Mouse (Mus musculus): Measurements from ENCODE around the gene Serf2. TPM values are rescaled to one million over a fixed set of nuclear protein-coding genes. Genes with fewer than 3 reads are reported as not detected.

The Serf2 gene
- total and polyA plus RNA-seq, 2 experiments from 2014 or later: 625 to 1,465 TPM

- H3K36me3 ChIP-seq (replicated peaks; ENCODE audit: control insufficient read depth, insufficient read depth, low read length): peaks cover 19% of the 10 kb centered on the region
- WGBS: 0% methylated on average over 32 of the region's 32 CpGs
- no peaks in the 10 kb centered on the region for H3K9me3 ChIP-seq (replicated peaks; ENCODE audit: control insufficient read depth, low read length)
- H3K27ac ChIP-seq (ENCODE audit: low read depth): peak overlapping the region; percentile 97
- peak; percentile 10 for ATAC-seq (ENCODE audit: insufficient read depth, low read depth)
- H3K4me1 ChIP-seq (ENCODE audit: control insufficient read depth, insufficient read depth): peaks cover 19% of the 10 kb centered on the region; the same call in 1 of the 2 replicates
- peak overlapping the region; percentile 72 for H3K4me2 ChIP-seq (ENCODE audit: low read depth, low read length)
- H3K27me3 ChIP-seq (ENCODE audit: control insufficient read depth, insufficient read depth, low read length): no peaks in the 10 kb centered on the region
- H3K9ac ChIP-seq (replicated peaks; ENCODE audit: low read depth, low read length): peak overlapping the region; percentile 91
- H3K4me3 ChIP-seq (ENCODE audit: low read depth, low read length): peak overlapping the region; percentile 80
- TF ChIP-seq CTCF (IDR thresholded peaks at IDR 0.05; ENCODE audit: low read depth): no peak
- peak; percentile 27 for DNase-seq (ENCODE audit: low spot score)
These were observed 34.8 kb upstream of the Serf2 start for GRCm38 (mm10) chr2:121414139-121414685.

GRCm38 (mm10) chr2:121415103-121415502 is 33.9 kb upstream of the Serf2 start:
- peaks cover 25% of the 10 kb centered on the region for H3K36me3 ChIP-seq (replicated peaks; ENCODE audit: control insufficient read depth, insufficient read depth, low read length)
- H3K27ac ChIP-seq (ENCODE audit: low read depth): no peak overlapping the region
- no peak for DNase-seq (ENCODE audit: low spot score)
- peak overlapping the region; percentile 72 for H3K4me2 ChIP-seq (ENCODE audit: low read depth, low read length)
- H3K4me3 ChIP-seq (ENCODE audit: low read depth, low read length): peak overlapping the region; percentile 80
- ATAC-seq (ENCODE audit: insufficient read depth, low read depth): no peak
- TF ChIP-seq CTCF (IDR thresholded peaks at IDR 0.05; ENCODE audit: low read depth) (no peak), EP300 (IDR thresholded peaks at IDR 0.05; ENCODE audit: low read depth) (no peak)
- H3K27me3 ChIP-seq (ENCODE audit: control insufficient read depth, insufficient read depth, low read length): no peaks in the 10 kb centered on the region
- peaks cover 19% of the 10 kb centered on the region; the same call in 1 of the 2 replicates for H3K4me1 ChIP-seq (ENCODE audit: control insufficient read depth, insufficient read depth)
- H3K9me3 ChIP-seq (replicated peaks; ENCODE audit: control insufficient read depth, low read length): no peaks in the 10 kb centered on the region
- WGBS: 33% methylated on average over 3 of the region's 3 CpGs
- peak overlapping the region; percentile 91 for H3K9ac ChIP-seq (replicated peaks; ENCODE audit: low read depth, low read length)

GRCm38 (mm10) chr2:121415591-121415990 is 33.4 kb upstream of the Serf2 start:
- H3K9me3 ChIP-seq (replicated peaks; ENCODE audit: control insufficient read depth, low read length): no peaks in the 10 kb centered on the region
- H3K4me3 ChIP-seq (ENCODE audit: low read depth, low read length): peak overlapping the region; percentile 80
- no peak for DNase-seq (ENCODE audit: low spot score)
- no peaks in the 10 kb centered on the region for H3K27me3 ChIP-seq (ENCODE audit: control insufficient read depth, insufficient read depth, low read length)
- H3K4me1 ChIP-seq (ENCODE audit: control insufficient read depth, insufficient read depth): peaks cover 19% of the 10 kb centered on the region; the same call in 1 of the 2 replicates
- TF ChIP-seq EP300 (IDR thresholded peaks at IDR 0.05; ENCODE audit: low read depth) (no peak), CTCF (IDR thresholded peaks at IDR 0.05; ENCODE audit: low read depth) (no peak)
- H3K27ac ChIP-seq (ENCODE audit: low read depth): no peak overlapping the region
- WGBS: 48% methylated on average over 3 of the region's 3 CpGs
- peaks cover 28% of the 10 kb centered on the region for H3K36me3 ChIP-seq (replicated peaks; ENCODE audit: control insufficient read depth, insufficient read depth, low read length)
- peak overlapping the region; percentile 72 for H3K4me2 ChIP-seq (ENCODE audit: low read depth, low read length)
- peak overlapping the region; percentile 25; the same call in 1 of the 2 replicates for H3K9ac ChIP-seq (replicated peaks; ENCODE audit: low read depth, low read length)
- ATAC-seq (ENCODE audit: insufficient read depth, low read depth): no peak

GRCm38 (mm10) chr2:121416356-121416755 is 32.6 kb upstream of the Serf2 start:
- WGBS: 74% methylated on average over 6 of the region's 6 CpGs
- peaks cover 19% of the 10 kb centered on the region; the same call in 1 of the 2 replicates for H3K4me1 ChIP-seq (ENCODE audit: control insufficient read depth, insufficient read depth)
- no peak overlapping the region for H3K4me2 ChIP-seq (ENCODE audit: low read depth, low read length)
- no peak overlapping the region for H3K27ac ChIP-seq (ENCODE audit: low read depth)
- DNase-seq (ENCODE audit: low spot score) (no peak), ATAC-seq (ENCODE audit: insufficient read depth, low read depth) (no peak)
- H3K9me3 ChIP-seq (replicated peaks; ENCODE audit: control insufficient read depth, low read length): no peaks in the 10 kb centered on the region
- 0 out of 2 replicates have a peak overlapping the region, but pooled peaks have one; percentile 1 for H3K9ac ChIP-seq (replicated peaks; ENCODE audit: low read depth, low read length)
- TF ChIP-seq EP300 (IDR thresholded peaks at IDR 0.05; ENCODE audit: low read depth) (no peak), CTCF (IDR thresholded peaks at IDR 0.05; ENCODE audit: low read depth) (no peak)
- no peak overlapping the region for H3K4me3 ChIP-seq (ENCODE audit: low read depth, low read length)
- H3K36me3 ChIP-seq (replicated peaks; ENCODE audit: control insufficient read depth, insufficient read depth, low read length): peaks cover 35% of the 10 kb centered on the region
- H3K27me3 ChIP-seq (ENCODE audit: control insufficient read depth, insufficient read depth, low read length): no peaks in the 10 kb centered on the region

- H3K4me2 ChIP-seq (ENCODE audit: low read depth, low read length): no peak overlapping the region
- no peak for TF ChIP-seq EP300 (IDR thresholded peaks at IDR 0.05; ENCODE audit: low read depth)
- no peak overlapping the region for H3K27ac ChIP-seq (ENCODE audit: low read depth)
- H3K4me1 ChIP-seq (ENCODE audit: control insufficient read depth, insufficient read depth): peaks cover 19% of the 10 kb centered on the region; the same call in 1 of the 2 replicates
- no peak for DNase-seq (ENCODE audit: low spot score)
- H3K9me3 ChIP-seq (replicated peaks; ENCODE audit: control insufficient read depth, low read length): no peaks in the 10 kb centered on the region
- H3K4me3 ChIP-seq (ENCODE audit: low read depth, low read length): no peak overlapping the region
- no peak overlapping the region for H3K9ac ChIP-seq (replicated peaks; ENCODE audit: low read depth, low read length)
- 80% methylated on average over 3 of the region's 3 CpGs for WGBS
- peaks cover 56% of the 10 kb centered on the region for H3K36me3 ChIP-seq (replicated peaks; ENCODE audit: control insufficient read depth, insufficient read depth, low read length)
- H3K27me3 ChIP-seq (ENCODE audit: control insufficient read depth, insufficient read depth, low read length): no peaks in the 10 kb centered on the region
- ATAC-seq (ENCODE audit: insufficient read depth, low read depth): no peak
These were observed 30.5 kb upstream of the Serf2 start for GRCm38 (mm10) chr2:121418476-121418875.

GRCm38 (mm10) chr2:121423166-121423565 is 25.8 kb upstream of the Serf2 start:
- no peak overlapping the region for H3K9ac ChIP-seq (replicated peaks; ENCODE audit: low read depth, low read length)
- H3K4me3 ChIP-seq (ENCODE audit: low read depth, low read length): no peak overlapping the region
- no peak for TF ChIP-seq EP300 (IDR thresholded peaks at IDR 0.05; ENCODE audit: low read depth)
- no peak for TF ChIP-seq CTCF (IDR thresholded peaks at IDR 0.05; ENCODE audit: low read depth)
- H3K4me2 ChIP-seq (ENCODE audit: low read depth, low read length): no peak overlapping the region
- ATAC-seq (ENCODE audit: insufficient read depth, low read depth): no peak
- no peaks in the 10 kb centered on the region for H3K9me3 ChIP-seq (replicated peaks; ENCODE audit: control insufficient read depth, low read length)
- WGBS: 90% methylated on average over 2 of the region's 2 CpGs
- no peaks in the 10 kb centered on the region for H3K27me3 ChIP-seq (ENCODE audit: control insufficient read depth, insufficient read depth, low read length)
- H3K36me3 ChIP-seq (replicated peaks; ENCODE audit: control insufficient read depth, insufficient read depth, low read length): peaks cover 80% of the 10 kb centered on the region
- no peaks in the 10 kb centered on the region for H3K4me1 ChIP-seq (ENCODE audit: control insufficient read depth, insufficient read depth)
- no peak overlapping the region for H3K27ac ChIP-seq (ENCODE audit: low read depth)
- DNase-seq (ENCODE audit: low spot score): no peak
